Mouse (Mus musculus) G1E-ER4 (cell line): ENCODE measurements around the gene Wfdc3. TPM values are rescaled to one million over a fixed set of nuclear protein-coding genes. Genes with fewer than 3 reads are reported as not detected.

Source experiments
- GATA1 ChIP-seq: IDR thresholded peaks from one replicate; pipeline ENCODE4 v1.8.0; 2012; ENCODE audit warnings: low read length, inconsistent platforms
- polyA plus RNA-seq: library from polyadenylated mRNA; stranded (reverse); fragments of >175 nt; gene quantifications from 2 replicates; pipeline ENCODE4 v1.2.3, GENCODE M21; 2012

Gene Wfdc3
- polyA plus RNA-seq, 1 experiment: 0.03 TPM

DNA sequence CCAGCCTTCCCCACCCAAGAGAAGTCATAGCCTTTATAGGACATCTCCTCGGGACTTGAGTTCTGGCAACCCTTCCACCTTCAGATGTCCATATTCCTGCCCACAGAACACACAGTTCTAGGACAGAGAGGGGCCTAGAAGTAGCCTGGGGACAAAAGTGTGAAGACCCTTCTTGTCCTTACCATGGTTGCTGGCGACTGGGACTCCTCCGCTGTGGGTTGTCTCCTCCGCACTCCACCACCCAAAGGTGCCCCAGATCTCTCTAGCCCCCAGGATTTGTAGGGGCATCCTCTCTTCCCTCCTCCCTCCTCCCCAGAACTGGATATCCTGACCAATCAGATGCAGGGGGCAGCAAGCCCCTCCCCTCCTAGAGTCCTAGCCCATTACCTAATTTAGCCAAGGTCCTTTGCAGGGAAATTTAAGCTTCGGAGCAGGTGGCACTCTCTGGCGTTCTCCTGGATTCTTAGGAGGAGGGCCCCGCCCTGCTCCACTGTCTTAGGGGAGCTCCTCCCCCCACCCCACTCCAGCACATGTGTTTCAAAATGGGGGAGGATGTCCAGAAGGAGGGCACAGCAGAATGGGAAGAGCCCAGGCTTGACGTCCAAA is 33.9 kb upstream of the Wfdc3 start, which contains the start of gene Tnnc2:
Tnnc2 (minus strand) TSS at position 487 of the 606 bp plus-strand sequence.
- no peak for TF ChIP-seq GATA1

DNA sequence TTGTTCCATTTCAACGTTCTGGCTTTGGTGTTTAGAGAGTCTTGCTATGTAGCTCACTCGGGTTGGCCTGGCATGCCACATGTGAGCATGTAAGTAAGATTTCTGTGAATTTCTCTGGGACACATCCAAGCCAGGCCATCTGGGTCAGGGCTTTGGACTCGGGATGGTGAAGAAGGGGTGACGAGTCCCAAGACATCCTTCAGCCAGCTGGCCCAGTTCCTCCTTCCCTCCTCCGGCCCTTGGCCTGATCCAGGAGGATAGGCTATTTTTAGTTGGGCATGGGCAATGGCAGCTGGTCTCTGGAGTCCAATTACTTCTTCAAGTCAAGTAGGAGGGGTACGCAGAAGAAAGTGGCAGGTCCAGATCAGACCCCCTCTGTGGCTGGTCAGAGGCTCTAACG is 33.1 kb upstream of the Wfdc3 start:
- no peak for TF ChIP-seq GATA1

DNA sequence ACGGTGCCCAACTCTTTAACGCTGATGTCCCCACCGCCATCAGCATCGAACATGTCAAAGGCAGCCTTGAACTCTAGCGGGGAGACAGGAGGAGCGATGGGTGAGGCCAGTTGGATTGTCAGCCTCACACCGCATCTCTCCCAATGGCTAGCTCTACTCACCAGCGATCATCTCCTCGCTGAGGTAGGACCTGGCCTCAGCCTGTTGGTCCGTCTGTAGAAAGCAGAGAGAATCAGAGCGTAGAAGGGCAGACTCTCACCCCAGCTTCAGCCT is 32.2 kb upstream of the Wfdc3 start:
- TF ChIP-seq GATA1: no peak

DNA sequence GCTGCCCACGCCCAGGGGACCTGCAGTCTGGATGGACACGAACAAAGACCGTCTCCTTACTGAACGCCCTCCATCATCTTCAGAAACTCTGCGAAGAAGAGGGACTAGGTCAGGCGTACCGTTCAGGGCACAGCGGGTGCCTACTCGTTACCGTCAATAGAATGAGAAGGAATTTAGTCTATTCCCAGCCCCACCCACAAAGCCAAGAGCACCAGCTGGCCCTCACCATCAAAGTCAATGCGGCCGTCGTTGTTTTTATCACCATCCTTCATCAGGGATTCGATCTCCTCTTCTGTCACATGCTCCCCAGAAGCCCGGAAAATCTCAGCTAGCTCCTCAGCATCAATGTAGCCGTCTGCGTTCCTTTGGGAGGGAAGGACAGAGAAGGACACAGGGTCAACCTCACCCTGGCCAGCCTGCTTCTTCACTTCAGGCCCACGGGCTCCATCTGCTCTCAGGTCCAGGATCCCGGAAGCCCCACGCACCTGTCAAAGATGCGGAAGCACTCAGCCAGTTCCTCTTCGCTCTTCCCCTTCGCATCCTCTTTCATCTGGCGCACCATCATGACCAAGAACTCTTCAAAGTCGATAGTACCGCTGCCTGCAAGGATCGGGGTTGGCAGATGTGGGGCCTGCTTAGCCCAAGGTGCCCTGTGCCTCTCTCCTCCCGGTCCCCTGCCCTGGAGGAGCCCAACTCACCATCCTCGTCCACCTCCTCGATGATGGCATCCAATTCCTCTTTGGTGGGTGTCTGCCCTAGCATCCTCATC is 31.7 kb upstream of the Wfdc3 start:
- TF ChIP-seq GATA1: no peak

- no peak for TF ChIP-seq GATA1
These were observed 31.1 kb upstream of the Wfdc3 start for GRCm38 (mm10) chr2:164776801-164777200.

DNA sequence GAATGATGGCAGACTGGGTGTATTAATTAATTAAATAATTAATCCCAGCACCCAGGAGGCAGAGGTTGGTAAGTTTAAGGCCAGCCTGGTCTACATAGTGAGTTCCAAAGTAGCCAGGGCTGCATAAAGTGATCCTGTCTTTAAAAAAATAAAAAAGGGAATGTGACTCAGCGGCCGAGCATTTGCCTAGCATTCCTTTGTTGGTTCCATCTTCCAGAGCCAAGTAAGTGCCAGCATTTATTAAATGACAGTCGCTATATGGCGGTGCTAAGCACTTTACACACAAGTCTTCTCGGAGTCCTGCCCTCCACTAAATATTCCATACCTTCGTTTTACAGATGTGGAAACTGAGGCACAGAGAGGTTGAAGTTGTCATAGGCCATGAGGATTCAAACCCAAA is 30.4 kb upstream of the Wfdc3 start:
- no peak for TF ChIP-seq GATA1

GRCm38 (mm10) chr2:164773989-164774364 is 28.2 kb upstream of the Wfdc3 start:
- TF ChIP-seq GATA1: no peak

- no peak for TF ChIP-seq GATA1
These were observed 27.7 kb upstream of the Wfdc3 start for GRCm38 (mm10) chr2:164773229-164773988.

DNA sequence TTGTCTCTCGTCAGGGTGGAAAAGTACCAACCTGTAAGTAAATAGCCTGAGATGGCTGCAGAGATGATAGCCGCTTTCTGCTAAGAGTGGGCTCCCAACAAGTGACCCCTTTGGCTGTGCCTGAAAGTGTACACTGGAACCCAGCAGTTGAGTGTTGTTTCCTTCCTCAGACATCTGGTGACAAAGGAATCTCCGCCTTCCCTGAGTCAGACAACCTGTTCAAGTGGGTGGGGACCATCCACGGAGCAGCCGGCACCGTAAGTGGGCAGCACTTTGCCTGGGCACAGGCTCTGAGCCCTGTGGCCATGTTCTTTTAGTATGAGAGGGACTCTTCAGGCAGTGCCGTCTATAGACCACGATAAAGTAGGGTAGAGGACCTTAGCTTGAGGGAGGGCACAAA is 25.4 kb upstream of the Wfdc3 start:
- TF ChIP-seq GATA1: no peak

DNA sequence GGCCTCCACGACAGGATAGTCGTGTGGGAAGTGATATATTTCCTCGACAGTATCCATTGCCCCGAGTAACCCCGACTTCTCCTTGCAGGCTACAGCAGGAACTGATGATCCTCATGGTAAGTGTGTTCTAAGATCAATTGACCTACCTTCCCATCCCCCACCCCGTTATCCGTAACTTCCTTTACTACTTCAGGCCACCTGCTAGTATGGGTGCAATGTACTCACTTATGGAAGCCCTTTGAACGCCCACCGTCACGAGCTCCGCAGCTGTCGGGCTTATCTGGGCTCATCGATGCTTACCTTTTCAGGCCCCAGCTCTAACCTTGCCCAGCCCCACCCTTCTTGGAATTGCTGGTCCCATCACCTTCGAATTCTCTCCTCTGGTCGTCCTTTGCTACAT is 24.5 kb upstream of the Wfdc3 start:
- no peak for TF ChIP-seq GATA1

- TF ChIP-seq GATA1: no peak
These were observed 23.7 kb upstream of the Wfdc3 start, which contains the start of gene Ube2c for GRCm38 (mm10) chr2:164769258-164770037. Ube2c (plus strand) TSS chr2:164769898.

DNA sequence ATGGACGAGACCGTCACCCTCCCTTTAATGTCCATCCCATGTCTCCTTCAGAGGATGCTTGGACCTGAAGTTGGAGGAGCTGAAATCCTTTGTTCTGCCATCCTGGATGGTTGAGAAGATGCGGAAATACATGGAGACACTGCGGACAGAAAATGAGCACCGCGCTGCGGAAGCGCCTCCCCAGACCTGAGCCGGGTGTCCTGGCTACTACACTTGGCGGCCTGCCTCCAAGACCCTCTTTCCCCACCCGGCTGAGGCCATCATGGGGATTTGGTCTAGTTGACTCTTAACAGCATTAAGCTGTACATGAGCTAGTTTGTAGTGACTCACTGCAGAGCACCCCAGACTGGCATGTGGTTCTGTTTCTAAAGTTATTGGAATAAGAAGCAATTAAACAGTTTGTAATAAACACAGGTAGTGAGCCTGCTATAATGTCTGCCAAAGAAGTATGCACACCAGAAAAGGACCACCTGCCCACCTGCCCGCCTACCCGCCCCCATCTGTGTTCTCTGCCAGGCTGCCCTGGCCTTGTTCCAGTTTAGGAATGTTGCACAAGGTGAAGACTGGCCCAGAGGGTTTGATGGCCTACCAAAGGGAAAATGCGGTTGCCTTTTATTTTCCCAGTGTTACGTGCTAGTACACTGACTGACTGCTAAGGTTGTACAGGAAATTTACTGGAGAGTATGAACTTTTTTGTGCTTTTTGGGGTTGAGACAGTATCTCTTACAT is 22.2 kb upstream of the Wfdc3 start:
- no peak for TF ChIP-seq GATA1

DNA sequence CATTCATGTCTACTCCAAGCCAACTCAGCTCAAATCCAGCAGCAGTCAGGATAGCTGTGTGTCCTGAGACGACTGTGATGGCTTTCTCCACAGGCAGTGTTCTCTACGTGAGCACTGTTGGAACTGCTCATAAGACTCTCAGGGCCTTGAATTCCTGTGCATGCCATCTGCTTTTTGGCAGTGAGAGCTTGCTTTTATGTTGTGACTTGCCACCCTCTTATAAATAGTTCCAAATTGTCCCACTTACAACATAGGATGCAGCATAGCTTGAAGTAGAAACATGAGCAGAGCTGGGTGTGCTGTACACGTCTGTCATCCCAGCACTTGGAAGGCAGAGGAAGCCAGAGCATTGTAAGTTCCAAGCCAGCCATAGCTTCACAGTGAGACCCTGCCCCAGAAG is 20.1 kb upstream of the Wfdc3 start:
- TF ChIP-seq GATA1: no peak

- TF ChIP-seq GATA1: no peak
These were observed 16.9 kb upstream of the Wfdc3 start for GRCm38 (mm10) chr2:164762593-164762992.

GRCm38 (mm10) chr2:164761971-164762370 is 16.2 kb upstream of the Wfdc3 start:
- TF ChIP-seq GATA1: no peak
